Mouse (Mus musculus) embryonic fibroblast, embryonic 13.5 days (primary cell): ENCODE results near the gene Mindy4.

Source experiments
- CTCF ChIP-seq: IDR thresholded peaks from 2 replicates; pipeline ENCODE4 v1.5.1; 2011; ENCODE audit warnings: mild to moderate bottlenecking, control low read depth, low read length, moderate library complexity, borderline replicate concordance; ENCODE audit not compliant: insufficient read depth
- POLR2A ChIP-seq: IDR thresholded peaks from 2 replicates; pipeline ENCODE4 v1.6.1; 2011; ENCODE audit warnings: low read depth, mild to moderate bottlenecking, control low read depth, low read length, moderate library complexity

GRCm38 (mm10) chr6:55338934-55339825, 136.0 kb downstream of the Mindy4 start:
- TF ChIP-seq CTCF (no peak), POLR2A (no peak)
